Mouse (Mus musculus): Measurements from ENCODE around the gene Ttc7b. TPM values are rescaled to one million over a fixed set of nuclear protein-coding genes. Genes with fewer than 3 reads are reported as not detected.

Gene Ttc7b
- polyA plus RNA-seq, 1 experiment = 149 TPM

DNA sequence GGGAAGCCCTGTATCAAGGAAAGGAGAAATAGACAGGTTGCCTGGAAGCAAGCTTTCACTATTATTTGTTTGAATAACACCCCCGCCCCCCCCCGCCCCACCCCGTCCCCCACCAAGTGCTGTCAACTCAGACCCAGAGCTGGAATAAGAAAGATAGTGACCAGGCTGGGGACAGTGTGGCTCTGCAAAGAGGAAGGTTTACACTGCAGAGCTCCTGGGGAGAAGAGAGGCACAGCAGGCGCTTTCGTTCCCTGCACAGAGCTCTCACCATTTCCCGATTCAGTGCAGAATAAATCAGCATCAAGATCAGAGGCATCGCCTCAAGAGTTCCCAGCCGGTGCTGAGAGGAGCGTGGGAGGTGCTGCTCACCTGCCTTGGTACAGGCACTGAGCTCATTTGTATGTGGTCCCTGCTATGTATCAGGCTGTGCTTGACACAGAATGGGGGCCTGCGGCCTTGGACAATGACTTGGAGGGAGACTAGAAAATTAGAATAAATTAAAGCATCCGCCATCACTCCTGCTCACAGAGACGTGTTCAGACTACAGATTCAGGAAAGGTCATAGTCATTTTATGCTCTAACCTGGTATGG lies 206.7 kb downstream of the Ttc7b start:
- Histone ChIP-seq H3K27ac (ENCODE audit: insufficient read depth, low read length) (no peak overlapping the region), H3K4me3 (replicated peaks; ENCODE audit: insufficient read depth, low read depth, low read length) (no peak overlapping the region), H3K4me1 (ENCODE audit: control insufficient read depth, insufficient read depth, low read length) (peaks cover 56% of the 10 kb centered on the region), H3K27me3 (ENCODE audit: control insufficient read depth, insufficient read depth, low read length) (no peaks in the 10 kb centered on the region)
- DNase-seq = no peak
- TF ChIP-seq CTCF (IDR thresholded peaks at IDR 0.05; ENCODE audit: borderline replicate concordance, insufficient read depth, low read depth, low read length) = no peak
- TF ChIP-seq POLR2A (IDR thresholded peaks at IDR 0.05; ENCODE audit: borderline replicate concordance, insufficient read depth, low read length) = no peak
- WGBS = 71% methylated on average over 12 of the region's 12 CpGs

DNA sequence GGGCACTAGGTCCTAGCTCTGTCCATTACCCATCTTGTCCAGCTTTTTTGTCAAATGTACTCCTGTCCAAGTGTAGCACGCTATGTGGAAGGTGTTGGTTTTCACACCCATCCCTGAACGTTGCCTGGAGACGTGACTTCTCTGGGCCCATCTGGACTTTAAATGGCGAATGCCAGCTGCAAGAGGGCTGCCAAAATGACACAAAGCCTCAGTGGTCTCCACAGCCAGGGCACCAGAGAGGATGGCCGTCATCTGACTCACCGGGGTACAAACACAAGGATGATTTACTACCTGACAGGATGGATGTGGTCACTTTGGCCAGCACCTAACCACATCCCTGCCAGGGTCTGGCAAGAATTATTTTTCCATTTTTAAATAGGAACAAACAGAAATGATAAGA lies 207.4 kb downstream of the Ttc7b start:
- no peak for TF ChIP-seq POLR2A (IDR thresholded peaks at IDR 0.05; ENCODE audit: borderline replicate concordance, insufficient read depth, low read length)
- no peak for TF ChIP-seq CTCF (IDR thresholded peaks at IDR 0.05; ENCODE audit: borderline replicate concordance, insufficient read depth, low read depth, low read length)
- peaks cover 62% of the 10 kb centered on the region for H3K4me1 ChIP-seq (ENCODE audit: control insufficient read depth, insufficient read depth, low read length)
- H3K4me3 ChIP-seq (replicated peaks; ENCODE audit: insufficient read depth, low read depth, low read length) = no peak overlapping the region
- 42% methylated on average over 6 of the region's 6 CpGs for WGBS
- no peak for DNase-seq
- H3K27me3 ChIP-seq (ENCODE audit: control insufficient read depth, insufficient read depth, low read length) = no peaks in the 10 kb centered on the region
- no peak overlapping the region for H3K27ac ChIP-seq (ENCODE audit: insufficient read depth, low read length)

DNA sequence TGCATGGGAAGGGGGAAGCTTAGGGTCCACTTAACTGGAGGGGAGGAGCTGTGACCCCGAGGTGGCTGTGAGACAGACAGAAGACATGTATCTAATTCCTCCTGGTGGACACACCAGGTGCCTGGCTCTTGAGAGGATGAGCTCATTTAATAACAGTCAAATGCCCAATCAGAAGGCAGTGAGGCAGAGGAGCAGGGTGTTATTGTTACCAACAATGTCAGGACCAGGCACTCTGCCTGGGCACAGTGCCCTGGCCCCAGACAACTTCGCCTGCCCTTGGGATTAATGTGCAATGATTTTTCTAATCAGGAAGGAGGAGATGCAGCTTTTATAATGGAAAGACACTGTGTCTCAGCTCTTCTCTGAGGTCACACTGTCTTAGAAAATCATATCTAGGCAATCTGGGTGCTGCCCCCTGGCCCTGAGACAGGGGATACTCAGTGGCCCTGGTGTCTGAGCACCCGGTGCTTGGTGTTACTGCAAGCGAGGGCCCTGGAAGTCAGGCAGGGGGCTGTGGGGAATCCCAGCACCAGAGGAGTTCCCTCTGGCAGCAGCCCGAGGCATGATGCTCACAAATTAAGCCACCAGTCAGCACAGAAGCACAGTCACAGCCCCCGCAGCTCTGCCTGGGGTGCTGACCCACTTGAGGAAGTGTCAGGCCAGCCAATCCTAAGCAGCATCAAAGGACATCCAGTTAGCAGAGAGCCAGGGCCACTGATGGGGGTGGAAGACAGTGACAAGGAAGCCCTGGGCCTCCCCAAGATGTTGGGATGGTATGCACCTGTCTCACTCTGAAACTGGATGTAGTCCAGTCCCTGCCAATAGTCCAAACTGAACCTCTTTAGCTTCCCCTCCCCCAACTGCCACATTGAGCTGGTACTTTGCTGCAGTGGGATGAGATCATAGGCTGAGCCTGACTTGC lies 209.9 kb downstream of the Ttc7b start:
- H3K4me1 ChIP-seq (ENCODE audit: control insufficient read depth, insufficient read depth, low read length) = peaks cover 75% of the 10 kb centered on the region
- TF ChIP-seq POLR2A (IDR thresholded peaks at IDR 0.05; ENCODE audit: borderline replicate concordance, insufficient read depth, low read length) (no peak), CTCF (IDR thresholded peaks at IDR 0.05; ENCODE audit: borderline replicate concordance, insufficient read depth, low read depth, low read length) (no peak)
- peak; percentile 75 to 80 for DNase-seq
- H3K27ac ChIP-seq (ENCODE audit: insufficient read depth, low read length) = peak overlapping the region; percentile 96
- no peak overlapping the region for H3K4me3 ChIP-seq (replicated peaks; ENCODE audit: insufficient read depth, low read depth, low read length)
- H3K27me3 ChIP-seq (ENCODE audit: control insufficient read depth, insufficient read depth, low read length) = no peaks in the 10 kb centered on the region
- 6% methylated on average over 6 of the region's 6 CpGs for WGBS

DNA sequence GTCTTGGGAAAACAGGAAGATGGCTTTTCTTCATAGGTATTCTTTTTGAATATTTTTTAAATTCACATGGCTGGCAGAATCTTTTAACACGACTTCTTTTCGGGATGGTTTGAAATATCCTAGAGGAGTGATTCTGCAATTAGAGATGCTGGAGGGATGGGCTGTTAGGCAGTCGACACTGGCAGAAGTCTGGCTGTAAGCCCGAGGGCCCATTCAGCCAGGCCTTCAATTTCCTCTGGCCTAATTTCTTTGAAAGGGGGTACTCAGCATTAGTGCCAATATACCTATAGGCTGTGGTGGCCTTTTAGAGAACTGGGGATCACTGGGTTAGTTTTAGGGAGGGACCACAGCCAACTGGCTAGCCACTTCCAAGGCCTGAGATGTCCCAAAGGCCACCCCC lies 211.4 kb downstream of the Ttc7b start:
- H3K4me1 ChIP-seq (ENCODE audit: control insufficient read depth, insufficient read depth, low read length) = peaks cover 78% of the 10 kb centered on the region
- H3K27ac ChIP-seq (ENCODE audit: insufficient read depth, low read length) = no peak overlapping the region
- no peak for TF ChIP-seq CTCF (IDR thresholded peaks at IDR 0.05; ENCODE audit: borderline replicate concordance, insufficient read depth, low read depth, low read length)
- no peak for TF ChIP-seq POLR2A (IDR thresholded peaks at IDR 0.05; ENCODE audit: borderline replicate concordance, insufficient read depth, low read length)
- H3K4me3 ChIP-seq (replicated peaks; ENCODE audit: insufficient read depth, low read depth, low read length) = no peak overlapping the region
- H3K27me3 ChIP-seq (ENCODE audit: control insufficient read depth, insufficient read depth, low read length) = no peaks in the 10 kb centered on the region
- WGBS = 44% methylated on average over 4 of the region's 4 CpGs
- peak in 1 of 2 experiments; percentile 46 for DNase-seq

DNA sequence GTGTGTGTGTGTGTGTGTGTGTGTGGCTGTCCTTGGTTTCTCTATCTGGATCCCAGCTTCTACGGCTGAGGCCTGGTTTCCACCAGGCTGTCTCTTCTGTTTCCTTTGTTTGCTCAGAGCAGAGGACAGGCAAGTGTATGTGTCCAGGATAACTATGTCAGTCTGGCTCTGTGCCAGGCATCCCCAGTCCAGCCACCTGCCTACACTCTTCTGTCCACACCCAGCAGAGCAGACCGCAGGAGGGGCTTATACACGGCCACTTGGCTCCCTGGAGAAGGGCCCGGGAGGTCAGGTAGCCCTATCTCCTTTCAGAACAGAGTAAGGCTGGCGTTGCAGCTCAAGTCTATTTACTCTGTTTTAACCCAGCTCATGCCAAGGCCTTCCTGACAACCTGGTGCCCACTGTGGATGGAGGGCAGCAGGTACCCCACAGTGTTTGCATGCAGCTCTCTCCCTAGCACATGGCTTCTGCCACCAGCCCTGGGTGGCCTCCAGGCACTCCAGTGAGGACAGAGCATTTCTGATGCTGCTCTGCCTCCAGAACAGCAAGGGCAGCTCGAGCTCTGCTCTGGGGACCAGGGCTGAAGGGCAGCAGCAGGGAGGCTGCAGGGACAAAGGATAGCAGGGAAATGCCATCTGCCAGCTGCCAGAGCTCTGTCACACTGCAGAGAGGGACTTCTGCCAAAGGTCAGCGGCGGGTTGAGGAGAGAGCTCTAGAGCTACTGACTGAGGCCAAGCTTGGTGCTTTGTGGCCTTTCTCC lies 212.9 kb downstream of the Ttc7b start:
- TF ChIP-seq CTCF (IDR thresholded peaks at IDR 0.05; ENCODE audit: borderline replicate concordance, insufficient read depth, low read depth, low read length) = no peak
- no peak for TF ChIP-seq POLR2A (IDR thresholded peaks at IDR 0.05; ENCODE audit: borderline replicate concordance, insufficient read depth, low read length)
- DNase-seq = peak; percentile 83 to 86

DNA sequence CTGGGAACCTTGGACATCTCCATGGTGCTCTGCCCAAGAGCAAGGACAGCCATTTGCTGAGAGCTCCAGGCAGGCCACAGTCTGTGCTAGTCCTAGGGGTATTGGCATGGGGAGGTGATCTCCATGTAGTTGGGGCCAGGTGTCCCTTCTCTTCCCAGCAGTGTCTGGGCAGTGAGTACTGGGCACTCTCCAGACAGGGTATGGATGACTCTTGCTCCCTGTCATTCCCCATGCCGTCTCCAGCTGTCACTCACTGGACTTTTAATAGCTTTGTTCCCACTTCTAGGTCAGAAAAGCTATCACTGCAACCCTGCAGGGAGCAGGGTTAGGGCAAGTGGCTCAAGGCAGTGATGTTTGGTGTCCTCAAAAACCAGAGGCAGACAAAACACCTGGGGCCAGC lies 214.3 kb downstream of the Ttc7b start:
- no peak for DNase-seq
- no peak for TF ChIP-seq CTCF (IDR thresholded peaks at IDR 0.05; ENCODE audit: borderline replicate concordance, insufficient read depth, low read depth, low read length)
- TF ChIP-seq POLR2A (IDR thresholded peaks at IDR 0.05; ENCODE audit: borderline replicate concordance, insufficient read depth, low read length) = no peak
- Histone ChIP-seq H3K4me3 (replicated peaks; ENCODE audit: insufficient read depth, low read depth, low read length) (no peak overlapping the region), H3K4me1 (ENCODE audit: control insufficient read depth, insufficient read depth, low read length) (peaks cover 73% of the 10 kb centered on the region), H3K27me3 (ENCODE audit: control insufficient read depth, insufficient read depth, low read length) (no peaks in the 10 kb centered on the region), H3K27ac (ENCODE audit: insufficient read depth, low read length) (0 out of 2 replicates have a peak overlapping the region, but pooled peaks have one; percentile 33)
- 16% methylated on average over 1 of the region's 1 CpGs for whole genome bisulfite sequencing

More for the DNA sequence above, 212.9 kb downstream of the Ttc7b start:
- peak overlapping the region; percentile 66 for H3K27ac ChIP-seq (ENCODE audit: insufficient read depth, low read length)
- H3K4me1 ChIP-seq (ENCODE audit: control insufficient read depth, insufficient read depth, low read length) = peaks cover 84% of the 10 kb centered on the region
- H3K27me3 ChIP-seq (ENCODE audit: control insufficient read depth, insufficient read depth, low read length) = no peaks in the 10 kb centered on the region
- H3K4me3 ChIP-seq (replicated peaks; ENCODE audit: insufficient read depth, low read depth, low read length) = no peak overlapping the region
- WGBS = 4% methylated on average over 8 of the region's 8 CpGs

DNA sequence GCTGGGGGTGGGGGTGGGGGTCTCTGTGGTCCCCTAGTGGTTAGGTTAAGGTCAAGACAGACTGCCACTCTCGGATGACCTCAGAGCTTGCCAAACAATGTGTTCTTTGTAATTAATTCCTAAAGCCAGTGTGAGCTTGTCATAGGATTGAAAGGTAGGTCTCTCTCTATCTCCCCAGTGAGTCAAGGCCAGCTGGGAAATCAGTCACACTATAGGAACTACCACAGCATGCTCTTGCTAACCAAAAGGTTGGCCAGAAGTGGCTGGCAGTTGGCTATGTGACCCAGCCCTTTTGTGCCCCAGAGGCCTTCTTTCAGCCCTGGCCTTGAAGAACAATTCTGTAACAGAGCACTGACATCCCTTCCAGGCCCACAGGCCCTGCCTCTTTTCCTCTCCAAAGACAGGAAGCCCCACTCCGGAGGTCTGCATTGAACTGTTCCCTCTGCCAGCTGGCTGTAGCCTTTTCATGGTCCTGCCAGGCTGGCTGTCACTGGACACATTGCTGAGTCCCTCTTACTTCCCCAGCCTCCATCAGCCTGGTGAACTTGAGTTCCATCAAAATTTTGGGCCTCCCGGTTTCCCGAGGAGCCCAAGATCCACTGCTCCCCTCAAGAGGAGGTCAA lies 215.5 kb downstream of the Ttc7b start:
- Histone ChIP-seq H3K27me3 (ENCODE audit: control insufficient read depth, insufficient read depth, low read length) (no peaks in the 10 kb centered on the region), H3K4me3 (replicated peaks; ENCODE audit: insufficient read depth, low read depth, low read length) (no peak overlapping the region), H3K4me1 (ENCODE audit: control insufficient read depth, insufficient read depth, low read length) (peaks cover 61% of the 10 kb centered on the region), H3K27ac (ENCODE audit: insufficient read depth, low read length) (no peak overlapping the region; the same call in 1 of the 2 replicates)
- DNase-seq = peak; percentile 44 to 62
- 35% methylated on average over 4 of the region's 4 CpGs for WGBS
- TF ChIP-seq CTCF (IDR thresholded peaks at IDR 0.05; ENCODE audit: borderline replicate concordance, insufficient read depth, low read depth, low read length) (no peak), POLR2A (IDR thresholded peaks at IDR 0.05; ENCODE audit: borderline replicate concordance, insufficient read depth, low read length) (no peak)

Data from cerebellum, adult 2 months (tissue).